Mouse (Mus musculus): Measurements from ENCODE around the gene Kcnj12. TPM values are rescaled to one million over a fixed set of nuclear protein-coding genes. Genes with fewer than 3 reads are reported as not detected.

The Kcnj12 gene
- polyA plus RNA-seq, 1 experiment from 2014 or later = 0.30 TPM

- no peaks in the 10 kb centered on the region for H3K9me3 ChIP-seq (ENCODE audit: low read depth, low read length)
- H3K9ac ChIP-seq = no peak overlapping the region; the same call in 1 of the 2 replicates
- no peaks in the 10 kb centered on the region for H3K36me3 ChIP-seq (ENCODE audit: insufficient read depth)
- peak; percentile 72; the same call in 1 of the 2 replicates for ATAC-seq (ENCODE audit: insufficient read depth)
- no peak for TF ChIP-seq CTCF (IDR thresholded peaks at IDR 0.05; ENCODE audit: low read depth)
- no peak overlapping the region for H3K4me3 ChIP-seq (ENCODE audit: low read depth, low read length)
- DNase-seq = peak; percentile 57
- H3K27me3 ChIP-seq (ENCODE audit: insufficient read depth, low read length) = no peaks in the 10 kb centered on the region
- H3K4me2 ChIP-seq = peak overlapping the region; percentile 8; the same call in 1 of the 2 replicates
- no peak overlapping the region for H3K27ac ChIP-seq (ENCODE audit: low read depth)
- 0 out of 2 replicates have a peak, but pooled peaks cover 8% of the 10 kb centered on the region for H3K4me1 ChIP-seq (ENCODE audit: insufficient read depth)
- WGBS = 5% methylated on average over 8 of the region's 8 CpGs
Observed at GRCm38 (mm10) chr11:61042593-61042992, 20.2 kb downstream of the Kcnj12 start.

DNA sequence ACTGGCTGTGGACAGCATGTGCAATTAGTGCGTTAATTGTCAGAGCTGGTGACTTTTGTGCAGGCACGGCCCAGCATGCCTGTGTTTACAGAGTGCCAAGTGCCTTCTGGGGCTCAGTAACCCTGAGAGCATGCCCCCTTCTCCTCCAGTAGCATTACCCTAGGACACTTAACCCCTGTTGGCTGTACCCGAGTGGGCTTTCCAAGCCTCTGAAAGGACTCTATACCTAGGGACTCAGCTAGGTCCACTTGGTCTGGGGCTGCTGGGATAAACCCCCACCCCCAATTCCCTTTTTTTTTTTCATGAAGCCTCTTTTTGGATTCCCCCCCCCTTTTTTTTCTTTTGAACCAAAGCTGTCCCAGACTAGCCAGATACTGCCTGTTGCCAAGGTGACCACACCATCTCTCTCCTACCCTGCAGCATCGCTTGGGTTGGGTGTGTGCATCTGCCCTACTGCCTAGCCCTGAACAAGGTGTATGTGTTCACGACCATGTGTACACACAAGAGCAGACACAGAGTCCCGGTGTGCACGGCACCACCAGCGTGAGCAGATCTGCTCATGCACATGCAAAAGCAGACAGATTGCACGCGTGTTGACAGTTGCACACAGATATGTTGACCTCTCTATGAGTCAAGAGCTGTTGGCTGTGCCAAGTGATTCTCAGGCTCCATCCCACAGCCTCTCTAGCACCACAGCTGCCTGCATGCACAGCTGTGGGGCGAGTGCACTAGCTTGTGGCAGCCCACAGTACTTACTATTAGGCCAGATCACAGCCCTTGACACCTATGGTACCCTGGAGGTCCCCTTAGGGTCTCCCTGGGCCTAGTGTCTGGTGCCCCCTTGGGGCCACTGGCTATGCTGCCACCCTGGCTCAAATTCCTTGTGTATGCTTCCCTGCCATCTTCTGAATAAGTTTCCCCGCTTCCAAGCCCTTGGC, 21.0 kb downstream of the Kcnj12 start:
- peak; percentile 66 for TF ChIP-seq CTCF (IDR thresholded peaks at IDR 0.05; ENCODE audit: low read depth)
- Histone ChIP-seq H3K9me3 (ENCODE audit: low read depth, low read length) (no peaks in the 10 kb centered on the region), H3K4me2 (peak overlapping the region; percentile 8; the same call in 1 of the 2 replicates), H3K9ac (no peak overlapping the region), H3K36me3 (ENCODE audit: insufficient read depth) (no peaks in the 10 kb centered on the region), H3K4me3 (ENCODE audit: low read depth, low read length) (no peak overlapping the region), H3K4me1 (ENCODE audit: insufficient read depth) (0 out of 2 replicates have a peak, but pooled peaks cover 8% of the 10 kb centered on the region), H3K27ac (ENCODE audit: low read depth) (no peak overlapping the region), H3K27me3 (ENCODE audit: insufficient read depth, low read length) (no peaks in the 10 kb centered on the region)
- peak; percentile 57 for DNase-seq
- WGBS = 57% methylated on average over 12 of the region's 12 CpGs
- ATAC-seq (ENCODE audit: insufficient read depth) = peak; percentile 57; the same call in 1 of the 2 replicates

- no peak for TF ChIP-seq CTCF (IDR thresholded peaks at IDR 0.05; ENCODE audit: low read depth)
- no peak overlapping the region for H3K4me2 ChIP-seq
- DNase-seq (no peak), ATAC-seq (ENCODE audit: insufficient read depth) (no peak)
- H3K27ac ChIP-seq (ENCODE audit: low read depth) = no peak overlapping the region
- H3K27me3 ChIP-seq (ENCODE audit: insufficient read depth, low read length) = no peaks in the 10 kb centered on the region
- no peaks in the 10 kb centered on the region for H3K9me3 ChIP-seq (ENCODE audit: low read depth, low read length)
- no peaks in the 10 kb centered on the region for H3K36me3 ChIP-seq (ENCODE audit: insufficient read depth)
- H3K4me1 ChIP-seq (ENCODE audit: insufficient read depth) = 0 out of 2 replicates have a peak, but pooled peaks cover 8% of the 10 kb centered on the region
- WGBS = 77% methylated on average over 5 of the region's 5 CpGs
- H3K4me3 ChIP-seq (ENCODE audit: low read depth, low read length) = no peak overlapping the region
- H3K9ac ChIP-seq = no peak overlapping the region
Observed at GRCm38 (mm10) chr11:61044741-61045140, 22.4 kb downstream of the Kcnj12 start.

DNA sequence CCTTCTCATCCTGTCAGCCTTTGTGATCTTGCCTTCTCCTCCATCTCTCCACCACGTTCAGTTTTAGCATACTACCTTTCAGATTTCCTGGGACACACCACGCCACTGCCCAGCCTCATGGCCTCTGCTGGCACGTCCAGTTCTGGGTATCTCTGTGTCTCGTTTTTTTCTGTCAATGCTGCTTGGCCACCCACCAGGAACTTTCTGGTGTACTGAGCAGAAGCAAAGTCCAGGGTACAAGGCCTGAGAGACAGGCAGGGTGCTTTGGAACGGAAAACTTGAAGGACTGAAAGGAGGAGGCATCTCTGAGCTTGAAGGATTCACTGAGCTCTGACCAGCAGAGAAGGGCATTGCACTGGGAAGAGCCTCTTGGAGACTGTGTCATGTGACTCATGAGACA, 25.1 kb downstream of the Kcnj12 start:
- H3K27ac ChIP-seq (ENCODE audit: low read depth) = no peak overlapping the region
- ATAC-seq (ENCODE audit: insufficient read depth) (no peak), DNase-seq (no peak)
- no peaks in the 10 kb centered on the region for H3K27me3 ChIP-seq (ENCODE audit: insufficient read depth, low read length)
- H3K4me1 ChIP-seq (ENCODE audit: insufficient read depth) = 0 out of 2 replicates have a peak, but pooled peaks cover 7% of the 10 kb centered on the region
- no peaks in the 10 kb centered on the region for H3K36me3 ChIP-seq (ENCODE audit: insufficient read depth)
- TF ChIP-seq CTCF (IDR thresholded peaks at IDR 0.05; ENCODE audit: low read depth) = no peak
- 71% methylated on average over 5 of the region's 5 CpGs for WGBS
- no peak overlapping the region for H3K4me3 ChIP-seq (ENCODE audit: low read depth, low read length)
- no peaks in the 10 kb centered on the region for H3K9me3 ChIP-seq (ENCODE audit: low read depth, low read length)
- H3K4me2 ChIP-seq = no peak overlapping the region
- no peak overlapping the region for H3K9ac ChIP-seq

- ATAC-seq (ENCODE audit: insufficient read depth) (no peak), DNase-seq (no peak)
- WGBS = 24% methylated on average over 8 of the region's 8 CpGs
- no peaks in the 10 kb centered on the region for H3K9me3 ChIP-seq (ENCODE audit: low read depth, low read length)
- H3K27ac ChIP-seq (ENCODE audit: low read depth) = no peak overlapping the region
- H3K36me3 ChIP-seq (ENCODE audit: insufficient read depth) = no peaks in the 10 kb centered on the region
- H3K4me3 ChIP-seq (ENCODE audit: low read depth, low read length) = no peak overlapping the region
- H3K9ac ChIP-seq = no peak overlapping the region
- no peaks in the 10 kb centered on the region for H3K27me3 ChIP-seq (ENCODE audit: insufficient read depth, low read length)
- no peak overlapping the region for H3K4me2 ChIP-seq
- H3K4me1 ChIP-seq (ENCODE audit: insufficient read depth) = no peaks in the 10 kb centered on the region
- no peak for TF ChIP-seq CTCF (IDR thresholded peaks at IDR 0.05; ENCODE audit: low read depth)
Observed at GRCm38 (mm10) chr11:61051151-61051550, 28.8 kb downstream of the Kcnj12 start.

DNA sequence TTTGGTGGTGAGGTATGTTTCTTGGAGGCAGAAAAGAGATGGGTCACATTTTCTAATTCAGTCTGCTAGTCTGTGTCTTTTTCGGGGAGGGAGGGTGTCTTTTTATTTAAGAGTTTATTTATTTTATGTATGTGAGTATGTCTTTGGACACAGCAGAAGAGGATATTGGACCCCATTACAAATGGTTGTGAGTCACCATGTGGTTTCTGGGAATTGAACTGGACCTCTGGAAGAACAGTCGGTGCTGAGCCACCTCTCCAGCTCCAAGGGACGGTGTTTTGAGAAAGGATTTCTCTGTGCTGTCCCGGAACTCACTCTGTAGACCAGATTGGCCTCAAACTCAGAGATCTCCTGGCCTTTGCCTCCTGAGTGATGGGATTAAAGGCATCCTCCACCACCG, 34.5 kb downstream of the Kcnj12 start:
- no peak overlapping the region for H3K4me3 ChIP-seq (ENCODE audit: low read depth, low read length)
- H3K9me3 ChIP-seq (ENCODE audit: low read depth, low read length) = no peaks in the 10 kb centered on the region
- no peak overlapping the region for H3K4me2 ChIP-seq
- DNase-seq (no peak), ATAC-seq (ENCODE audit: insufficient read depth) (no peak)
- no peak overlapping the region for H3K27ac ChIP-seq (ENCODE audit: low read depth)
- H3K9ac ChIP-seq = no peak overlapping the region
- WGBS = 47% methylated on average over 5 of the region's 5 CpGs
- H3K27me3 ChIP-seq (ENCODE audit: insufficient read depth, low read length) = no peaks in the 10 kb centered on the region
- no peaks in the 10 kb centered on the region; the same call in 1 of the 2 replicates for H3K4me1 ChIP-seq (ENCODE audit: insufficient read depth)
- no peaks in the 10 kb centered on the region for H3K36me3 ChIP-seq (ENCODE audit: insufficient read depth)
- TF ChIP-seq CTCF (IDR thresholded peaks at IDR 0.05; ENCODE audit: low read depth) = no peak

Measured in lung, embryonic 14.5 days (tissue).